Mouse (Mus musculus) c-Kit-positive CD71-negative TER-119-negative erythroid progenitor cells, embryonic 14.5 days (primary cell): ENCODE measurements around the gene Togaram2.
"Not testable (repeated sequence)": the region's sequence is repeated elsewhere in the genome, so short reads cannot be mapped to it uniquely, and the experiment has no call there.

Experiments
- DNase-seq: peaks from one replicate; pipeline ENCODE4 v3.0.0-alpha.2; 2013; ENCODE audit warnings: low read depth

Togaram2 gene

GRCm38 (mm10) chr17:71736442-71736841 is 63.4 kb downstream of the Togaram2 start:
- DNase-seq = no peak

- no peak for DNase-seq
Observed at GRCm38 (mm10) chr17:71742156-71742555, 69.1 kb downstream of the Togaram2 start.

GRCm38 (mm10) chr17:71742935-71743334 is 69.9 kb downstream of the Togaram2 start:
- DNase-seq = no peak

- DNase-seq = no peak
Observed at GRCm38 (mm10) chr17:71746114-71746513, 73.1 kb downstream of the Togaram2 start.

GRCm38 (mm10) chr17:71747561-71747960 is 74.5 kb downstream of the Togaram2 start:
- no peak for DNase-seq

GRCm38 (mm10) chr17:71749616-71750168 is 76.6 kb downstream of the Togaram2 start:
- no peak for DNase-seq

GRCm38 (mm10) chr17:71752831-71753230 is 79.8 kb downstream of the Togaram2 start, which contains the start of gene Pcare:
Gene Pcare, minus strand, starts transcription at chr17:71752894.
- DNase-seq = no peak

GRCm38 (mm10) chr17:71760536-71760935 is 87.5 kb downstream of the Togaram2 start:
- no peak for DNase-seq

- not testable (repeated sequence) for DNase-seq
Observed at GRCm38 (mm10) chr17:71768173-71768572, 95.1 kb downstream of the Togaram2 start, which contains the start of gene Clip4. Gene Clip4, plus strand, starts transcription at chr17:71768473.

GRCm38 (mm10) chr17:71769564-71769963 is 96.5 kb downstream of the Togaram2 start:
- no peak for DNase-seq

GRCm38 (mm10) chr17:71770696-71771095 is 97.6 kb downstream of the Togaram2 start:
- DNase-seq = no peak

- no peak for DNase-seq
Observed at GRCm38 (mm10) chr17:71774173-71774572, 101.1 kb downstream of the Togaram2 start.

- DNase-seq = no peak
Observed at GRCm38 (mm10) chr17:71775279-71775678, 102.2 kb downstream of the Togaram2 start.

GRCm38 (mm10) chr17:71778696-71779095 is 105.6 kb downstream of the Togaram2 start:
- no peak for DNase-seq
